Mouse (Mus musculus) layer of hippocampus, adult 8-10 months (tissue): ENCODE data around the gene Eed. TPM values are rescaled to one million over a fixed set of nuclear protein-coding genes. Genes with fewer than 3 reads are reported as not detected.
A peak's percentile ranks its signal among the peaks of the same experiment; 100 is the strongest.

Source experiments
- DNase-seq, 2 experiments: peaks; one replicate each; pipeline ENCODE4 v3.0.0; 2022; ENCODE audit warnings: low spot score in 2 of 2
- total RNA-seq, 4 experiments: library from RNA; stranded (reverse); gene quantifications; 2 replicates each; pipeline ENCODE4 v1.2.4; 2022

Eed gene
- total RNA-seq, 4 experiments from 2014 or later = 28.4 to 37.7 (median 34.0) TPM

DNA sequence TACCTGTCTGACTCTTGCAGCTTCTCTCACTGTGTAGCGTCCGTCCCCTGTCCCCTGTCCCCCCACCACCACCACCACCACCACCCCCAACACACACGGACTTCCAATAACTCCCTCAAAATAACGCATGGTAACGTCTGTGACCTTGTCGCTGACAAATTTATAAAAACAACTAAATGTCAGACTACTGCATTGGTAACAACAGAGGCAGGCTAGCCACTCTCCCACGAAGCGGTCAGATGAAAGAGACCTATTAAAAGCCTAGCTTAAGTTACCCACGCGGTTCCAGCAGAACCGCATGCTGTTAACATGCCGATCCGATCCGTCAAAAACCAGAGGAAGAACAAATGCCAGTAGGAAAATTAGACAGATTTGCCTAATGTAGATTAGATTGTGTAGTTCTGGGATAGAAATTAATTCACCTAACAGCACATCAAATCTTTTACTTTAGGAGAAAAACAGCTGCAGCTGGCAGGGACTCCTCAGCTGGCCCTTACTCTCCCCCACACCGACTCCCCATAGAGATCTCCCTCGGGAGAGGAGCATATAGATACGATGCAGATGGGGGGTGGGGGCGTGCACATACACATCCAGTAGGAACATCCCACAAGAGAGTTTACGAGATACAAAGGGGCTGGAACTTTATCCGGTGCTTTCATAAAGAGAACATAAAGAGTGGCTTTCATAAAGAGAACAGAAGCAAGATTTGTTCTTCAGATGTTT lies 71.7 kb downstream of the Eed start:
- DNase-seq = no peak

GRCm38 (mm10) chr7:89908421-89908820 lies 72.4 kb downstream of the Eed start:
- DNase-seq = no peak

DNA sequence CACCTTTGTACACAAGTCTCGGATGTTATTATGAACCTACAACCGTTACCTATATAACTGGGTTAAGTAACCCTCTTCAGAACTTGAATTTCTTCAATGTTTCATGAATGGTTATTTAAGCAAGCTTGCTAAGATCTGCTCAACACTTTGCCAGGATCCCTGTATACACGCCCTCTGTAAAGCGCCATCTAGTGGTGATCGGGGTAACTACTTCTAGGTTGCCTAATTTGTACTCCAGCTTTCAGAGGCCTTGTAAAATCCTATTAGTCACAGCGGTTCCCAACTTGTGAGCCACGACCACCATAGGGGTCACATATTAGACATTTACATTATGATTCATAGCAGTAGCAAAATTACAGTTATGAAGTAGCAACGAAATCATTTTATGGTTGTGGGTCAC lies 72.8 kb downstream of the Eed start:
- peak; percentile 53 to 79 for DNase-seq

Other genes starting within 250 kb of the Eed start
- gene Ccdc81, start 77.4 kb downstream of the Eed start, total RNA-seq = under 1 TPM; 0.61 to 0.93 (median 0.74) TPM
- gene Hikeshi, start 39.8 kb downstream of the Eed start, total RNA-seq = 100 to 1,000 TPM in 2 of 4 experiments, 10 to 100 TPM in 2; 76.4 to 119 (median 97.1) TPM
- gene Picalm, start 149.2 kb upstream of the Eed start, total RNA-seq = 100 to 1,000 TPM; 145 to 170 (median 165) TPM